Mouse (Mus musculus) embryonic facial prominence, embryonic 14.5 days (tissue): ENCODE results near the gene Ankrd9. TPM values are rescaled to one million over a fixed set of nuclear protein-coding genes. Genes with fewer than 3 reads are reported as not detected.

Experiments used
- ATAC-seq: fragments of 200-750 bp; cut with Nextera tagmentation; 2 replicates; pipeline ENCODE4 v1.8.0; 2017; ENCODE audit warnings: low read depth, moderate number of reproducible peaks, moderate TSS enrichment
- DNase-seq: peaks from one replicate; pipeline ENCODE4 v3.0.0-alpha.2; 2015; ENCODE audit warnings: low spot score
- H3K27ac ChIP-seq: fragments of 300-500 bp; sonication (generic); replicated peaks from 2 replicates; pipeline ENCODE4 v1.5.1; 2014; ENCODE audit warnings: low read depth, mild to moderate bottlenecking, low read length, moderate library complexity
- H3K27me3 ChIP-seq: fragments of 300-500 bp; sonication (generic); replicated peaks from 2 replicates; pipeline ENCODE4 v1.6.1; 2014; ENCODE audit warnings: low read length; ENCODE audit not compliant: control insufficient read depth, insufficient read depth
- H3K36me3 ChIP-seq: fragments of 300-500 bp; sonication (generic); 2 replicates; pipeline ENCODE4 v1.6.1; 2014; ENCODE audit warnings: low read length, mixed read lengths; ENCODE audit not compliant: control insufficient read depth, insufficient read depth
- H3K4me1 ChIP-seq: fragments of 300-500 bp; sonication (generic); 2 replicates; pipeline ENCODE4 v1.6.1; 2014; ENCODE audit warnings: antibody characterized with exemption, low read length; ENCODE audit not compliant: control insufficient read depth, insufficient read depth
- H3K4me2 ChIP-seq: fragments of 300-500 bp; sonication (generic); 2 replicates; pipeline ENCODE4 v1.6.1; 2014; ENCODE audit warnings: low read depth, mild to moderate bottlenecking, low read length, moderate library complexity, mixed read lengths
- H3K4me3 ChIP-seq: fragments of 300-500 bp; sonication (generic); 2 replicates; pipeline ENCODE4 v1.5.1; 2014; ENCODE audit warnings: low read depth, mild to moderate bottlenecking, low read length
- H3K9ac ChIP-seq: fragments of 300-500 bp; sonication (generic); 2 replicates; pipeline ENCODE4 v1.6.1; 2014; ENCODE audit warnings: low read depth, mild to moderate bottlenecking, low read length, moderate library complexity, mixed read lengths
- H3K9me3 ChIP-seq: fragments of 300-500 bp; sonication (generic); 2 replicates; pipeline ENCODE4 v1.6.1; 2016; ENCODE audit warnings: low read length; ENCODE audit not compliant: control insufficient read depth
- WGBS: fragments of 180-500 bp; shearing (Covaris S2); extraction: QIAGEN DNeasy Blood & Tissue Kit; methylation state at CpG from one replicate; pipeline ENCODE4 v1.1.7; 2014; 5-methylcytosine and 5-hydroxymethylcytosine counted together
- polyA plus RNA-seq: library from polyadenylated mRNA; unstranded; fragments of >200 nt; fragmentation: Nextera tagmentation; extraction: Ambion mirVana; gene quantifications from 2 replicates; pipeline ENCODE4 v1.2.1, GENCODE M21; 2014

Gene Ankrd9
- polyA plus RNA-seq, 1 experiment from 2014 or later, result 13.2 TPM

GRCm38 (mm10) chr12:110984598-110984997 is 5.8 kb upstream of the Ankrd9 start:
- no peaks in the 10 kb centered on the region for H3K36me3 ChIP-seq
- H3K9me3 ChIP-seq, result no peaks in the 10 kb centered on the region
- no peaks in the 10 kb centered on the region for H3K4me1 ChIP-seq
- 45% methylated on average over 4 of the region's 4 CpGs for WGBS
- no peak overlapping the region for H3K4me3 ChIP-seq
- H3K27ac ChIP-seq, result no peak overlapping the region
- no peaks in the 10 kb centered on the region for H3K27me3 ChIP-seq
- ATAC-seq (peak; percentile 77), DNase-seq (peak; percentile 65)
- no peak overlapping the region for H3K9ac ChIP-seq
- no peak overlapping the region for H3K4me2 ChIP-seq

- H3K4me3 ChIP-seq, result no peak overlapping the region
- 85% methylated on average over 8 of the region's 8 CpGs for whole genome bisulfite sequencing
- H3K4me2 ChIP-seq, result no peak overlapping the region
- H3K36me3 ChIP-seq, result no peaks in the 10 kb centered on the region
- no peak overlapping the region for H3K9ac ChIP-seq
- H3K27me3 ChIP-seq, result no peaks in the 10 kb centered on the region
- H3K4me1 ChIP-seq, result no peaks in the 10 kb centered on the region
- no peak for ATAC-seq
- H3K9me3 ChIP-seq, result no peaks in the 10 kb centered on the region
- no peak overlapping the region for H3K27ac ChIP-seq
- DNase-seq, result no peak
These were observed 4.9 kb upstream of the Ankrd9 start for GRCm38 (mm10) chr12:110983714-110984113.

GRCm38 (mm10) chr12:110983083-110983482 is 4.2 kb upstream of the Ankrd9 start:
- no peak overlapping the region for H3K4me3 ChIP-seq
- H3K27me3 ChIP-seq, result no peaks in the 10 kb centered on the region
- no peaks in the 10 kb centered on the region for H3K36me3 ChIP-seq
- H3K4me2 ChIP-seq, result no peak overlapping the region
- 68% methylated on average over 8 of the region's 8 CpGs for WGBS
- DNase-seq (no peak), ATAC-seq (no peak)
- H3K9ac ChIP-seq, result no peak overlapping the region
- H3K27ac ChIP-seq, result no peak overlapping the region
- H3K9me3 ChIP-seq, result no peaks in the 10 kb centered on the region
- peaks cover 3% of the 10 kb centered on the region for H3K4me1 ChIP-seq

GRCm38 (mm10) chr12:110981736-110982135 is 2.9 kb upstream of the Ankrd9 start:
- H3K4me2 ChIP-seq, result no peak overlapping the region
- no peaks in the 10 kb centered on the region for H3K9me3 ChIP-seq
- WGBS, result 62% methylated on average over 3 of the region's 3 CpGs
- no peak overlapping the region for H3K9ac ChIP-seq
- no peaks in the 10 kb centered on the region for H3K27me3 ChIP-seq
- no peak overlapping the region for H3K4me3 ChIP-seq
- peaks cover 6% of the 10 kb centered on the region for H3K4me1 ChIP-seq
- H3K27ac ChIP-seq, result no peak overlapping the region
- DNase-seq (no peak), ATAC-seq (no peak)
- H3K36me3 ChIP-seq, result peaks cover 6% of the 10 kb centered on the region

GRCm38 (mm10) chr12:110979808-110980207 is 968 bp upstream of the Ankrd9 start:
- Histone ChIP-seq H3K4me1 (peaks cover 6% of the 10 kb centered on the region), H3K9me3 (no peaks in the 10 kb centered on the region), H3K9ac (no peak overlapping the region), H3K4me3 (peak overlapping the region; percentile 91; the same call in 1 of the 2 replicates), H3K27ac (no peak overlapping the region), H3K36me3 (peaks cover 20% of the 10 kb centered on the region), H3K4me2 (no peak overlapping the region), H3K27me3 (no peaks in the 10 kb centered on the region)
- DNase-seq (no peak), ATAC-seq (no peak)
- WGBS, result 81% methylated on average over 3 of the region's 3 CpGs

- WGBS, result 47% methylated on average over 12 of the region's 14 CpGs
- peak overlapping the region; percentile 98 for H3K4me2 ChIP-seq
- DNase-seq (no peak), ATAC-seq (no peak)
- H3K27me3 ChIP-seq, result no peaks in the 10 kb centered on the region
- H3K9me3 ChIP-seq, result no peaks in the 10 kb centered on the region
- H3K9ac ChIP-seq, result peak overlapping the region; percentile 84
- H3K36me3 ChIP-seq, result peaks cover 31% of the 10 kb centered on the region
- no peak overlapping the region for H3K27ac ChIP-seq
- H3K4me1 ChIP-seq, result peaks cover 6% of the 10 kb centered on the region
- peak overlapping the region; percentile 91 for H3K4me3 ChIP-seq
These were observed 789 bp downstream of the Ankrd9 start for GRCm38 (mm10) chr12:110977896-110978606.

- WGBS, result 93% methylated on average over 9 of the region's 18 CpGs
- Histone ChIP-seq H3K4me3 (peak overlapping the region; percentile 91; the same call in 1 of the 2 replicates), H3K9me3 (no peaks in the 10 kb centered on the region)
These were observed 1.5 kb downstream of the Ankrd9 start for GRCm38 (mm10) chr12:110977345-110977733.

GRCm38 (mm10) chr12:110976589-110977344 is 2.1 kb downstream of the Ankrd9 start:
- H3K4me3 ChIP-seq, result no peak overlapping the region
- H3K4me2 ChIP-seq, result no peak overlapping the region
- H3K4me1 ChIP-seq, result peaks cover 6% of the 10 kb centered on the region
- ATAC-seq (no peak), DNase-seq (no peak)
- 95% methylated on average over 32 of the region's 60 CpGs for WGBS
- H3K27me3 ChIP-seq, result no peaks in the 10 kb centered on the region
- H3K36me3 ChIP-seq, result peaks cover 36% of the 10 kb centered on the region
- no peak overlapping the region for H3K9ac ChIP-seq
- H3K9me3 ChIP-seq, result no peaks in the 10 kb centered on the region
- no peak overlapping the region for H3K27ac ChIP-seq

More at GRCm38 (mm10) chr12:110977345-110977733, 1.5 kb downstream of the Ankrd9 start:
- no peaks in the 10 kb centered on the region for H3K27me3 ChIP-seq
- H3K27ac ChIP-seq, result no peak overlapping the region
- H3K36me3 ChIP-seq, result peaks cover 36% of the 10 kb centered on the region
- H3K4me1 ChIP-seq, result peaks cover 6% of the 10 kb centered on the region
- DNase-seq (no peak), ATAC-seq (no peak)
- H3K4me2 ChIP-seq, result no peak overlapping the region
- no peak overlapping the region for H3K9ac ChIP-seq
